Mouse (Mus musculus) right cerebral cortex, postnatal 25 days (tissue): ENCODE data around the gene Scgb1b3.

Source experiments
- DNase-seq: peaks from one replicate; pipeline ENCODE4 v3.0.0; 2022

Gene Scgb1b3

GRCm38 (mm10) chr7:31375292-31375691 is at the start of gene Scgb1b3:
Gene Scgb1b3 (plus strand): TSS chr7:31375592.
- DNase-seq = no peak

- DNase-seq = no peak
Observed at GRCm38 (mm10) chr7:31362022-31362560, 13.3 kb upstream of the Scgb1b3 start, which contains the start of gene Scgb2b3. Gene Scgb2b3 (minus strand): TSS chr7:31362072.
